Mouse (Mus musculus) thymus, postnatal 25 days (tissue): ENCODE data around the gene Pex1.
"Not testable (repeated sequence)": the region's sequence is repeated elsewhere in the genome, so short reads cannot be mapped to it uniquely, and the experiment has no call there.

Experiments
- DNase-seq: peaks from one replicate; pipeline ENCODE4 v3.0.0; 2022

Pex1 gene

DNA sequence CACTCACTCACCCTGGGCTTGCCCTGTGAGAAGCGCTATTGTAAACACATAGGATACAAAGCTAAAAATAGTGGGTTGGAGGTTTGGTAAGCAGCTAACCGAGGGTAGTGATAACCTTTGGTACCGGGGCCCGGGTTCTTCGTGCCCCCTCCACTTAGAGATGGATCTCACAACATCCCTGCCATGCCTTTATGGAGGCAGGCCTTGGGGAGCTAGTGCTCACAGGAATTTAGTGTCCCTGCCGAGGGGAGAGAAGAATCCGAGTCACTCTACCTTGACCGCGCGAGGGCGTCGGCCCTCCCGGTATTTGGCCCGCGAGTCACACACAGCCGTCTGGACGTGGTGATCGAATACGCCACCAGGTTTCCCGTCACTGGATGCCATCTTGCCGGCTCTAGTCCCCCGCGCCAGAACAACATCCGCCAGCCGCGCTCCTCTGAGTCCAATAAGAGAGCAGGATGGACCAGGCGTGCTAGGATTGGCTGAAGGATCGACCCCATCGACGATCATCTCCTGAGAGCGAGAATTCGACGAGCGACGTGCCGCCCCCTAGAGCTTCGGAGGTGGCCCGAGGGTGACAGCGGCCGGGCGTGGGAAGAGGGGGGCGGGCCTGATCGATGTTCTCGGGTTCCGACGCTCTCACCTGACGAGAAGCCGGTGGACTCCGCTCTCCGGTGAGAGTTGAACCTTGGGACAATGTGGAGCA is at the start of gene Pex1:
Gene Pex1, plus strand, starts transcription at position 374 of the 706 bp plus-strand sequence.
- DNase-seq: peak; percentile 94

DNA sequence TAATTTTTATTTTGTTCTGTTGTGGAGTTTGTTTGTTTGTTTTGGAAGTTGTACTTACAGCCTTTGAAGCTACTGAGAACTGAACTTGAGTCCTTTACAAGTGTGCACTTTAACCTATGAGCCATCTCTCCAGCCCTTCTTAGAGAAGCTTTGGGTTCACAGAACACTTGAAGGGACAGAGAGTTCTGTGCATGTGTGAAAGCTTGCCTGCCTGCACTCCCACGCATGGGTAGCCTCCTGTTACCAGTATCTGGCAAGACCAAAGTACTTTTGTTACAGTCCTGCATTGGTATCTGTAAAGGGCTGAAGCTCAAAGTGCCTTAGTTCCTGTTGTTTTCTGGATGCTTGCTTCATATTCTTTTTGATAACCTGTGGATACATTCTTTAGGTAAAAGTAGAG is 49.6 kb upstream of the Pex1 start:
- DNase-seq: no peak

DNA sequence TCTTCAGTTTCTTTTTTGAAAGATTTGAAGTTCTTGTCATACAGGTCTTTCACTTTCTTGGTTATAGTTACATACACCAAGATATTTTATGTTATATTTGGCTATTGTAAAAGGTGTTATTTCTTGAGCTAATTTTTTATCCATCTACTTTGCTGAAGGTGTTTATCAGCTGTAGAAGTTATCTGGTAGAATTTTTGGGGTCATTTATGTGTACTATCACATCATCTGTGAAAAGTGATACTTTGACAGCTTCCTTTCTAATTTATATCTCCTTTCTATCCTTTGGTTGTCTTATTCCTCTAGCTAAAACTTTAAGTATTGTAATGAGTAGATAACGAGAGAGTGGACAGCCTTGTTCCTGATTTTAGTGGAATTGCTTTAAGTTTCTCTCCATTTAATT is 44.4 kb upstream of the Pex1 start:
- DNase-seq: no peak

DNA sequence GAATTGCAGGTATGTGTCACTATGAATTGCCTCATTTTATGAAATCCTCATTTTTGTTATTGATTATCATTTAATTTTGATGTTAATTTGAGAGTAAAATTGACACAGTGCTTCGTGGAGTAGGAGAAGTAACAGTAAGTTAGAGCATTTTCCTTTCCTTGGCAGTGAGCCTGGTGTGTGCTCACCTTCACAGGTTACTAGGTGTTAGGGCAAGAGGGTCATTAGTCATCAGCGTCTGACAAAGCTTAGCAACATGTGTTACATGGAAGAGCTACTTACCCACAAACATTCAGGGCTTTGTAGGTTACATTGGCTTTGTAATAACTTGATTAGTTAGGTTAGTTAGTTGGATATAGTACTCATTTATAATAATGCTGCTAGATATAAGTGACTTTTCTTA is 41.7 kb upstream of the Pex1 start:
- no peak for DNase-seq

DNA sequence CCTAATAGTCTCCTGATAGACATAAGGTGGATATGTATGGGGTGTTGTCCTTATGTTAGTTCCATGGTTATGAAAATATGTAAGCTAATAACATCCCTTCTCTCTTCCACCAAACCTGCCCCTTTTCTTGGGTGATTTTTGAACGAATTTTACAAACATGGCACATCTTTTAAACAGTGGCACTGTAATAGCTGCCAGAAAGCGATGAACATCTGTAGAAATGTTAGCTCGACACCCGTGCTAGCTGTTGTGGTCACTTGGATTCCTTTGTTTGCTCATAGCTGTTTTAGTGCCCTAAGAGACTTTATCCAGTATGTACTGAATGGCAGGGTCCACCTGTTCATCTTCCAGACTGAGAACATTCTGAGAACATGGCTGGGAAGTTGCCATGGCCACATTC is 24.6 kb upstream of the Pex1 start, which contains the start of gene 1700109H08Rik:
Gene 1700109H08Rik, plus strand, starts transcription at position 301 of the 400 bp plus-strand sequence.
- no peak for DNase-seq

DNA sequence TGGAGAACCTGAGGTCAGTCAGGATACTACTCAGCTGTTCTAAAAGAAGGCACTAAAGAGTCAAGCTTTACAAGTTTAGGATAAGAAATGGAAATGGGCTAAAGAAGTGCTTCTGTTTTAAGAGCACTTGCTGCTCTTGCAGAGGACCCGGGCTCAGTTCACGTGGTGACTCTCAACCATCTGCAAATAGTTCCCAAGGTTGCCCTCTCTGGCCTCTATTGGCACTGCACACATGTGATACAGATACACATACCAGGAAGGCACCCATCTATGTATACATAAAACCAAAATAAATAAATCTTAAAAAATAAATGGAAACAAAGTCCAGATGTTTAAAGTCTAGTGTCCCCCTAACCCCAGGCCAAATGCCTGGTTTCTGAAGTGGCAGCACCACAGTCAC is 21.0 kb upstream of the Pex1 start:
- DNase-seq: no peak

DNA sequence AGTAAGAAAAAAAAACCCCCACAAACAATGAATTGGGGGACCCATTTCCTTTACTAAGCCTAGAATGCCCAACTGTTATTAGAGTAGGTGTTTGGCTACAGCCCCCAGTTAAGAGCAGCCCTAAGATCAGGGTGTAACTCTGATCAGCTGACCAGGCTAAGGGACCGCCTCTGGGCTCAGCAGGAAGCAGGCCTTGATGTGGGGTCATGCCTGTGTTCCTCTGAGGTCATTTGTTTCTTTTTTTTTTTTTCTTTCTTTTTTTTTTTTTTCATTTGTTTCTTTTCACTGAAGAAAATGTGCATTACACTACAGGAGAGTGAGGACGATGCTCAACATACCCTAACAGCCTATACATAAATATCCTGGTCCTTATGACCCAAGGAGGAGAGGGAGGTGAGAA is 17.9 kb upstream of the Pex1 start:
- DNase-seq: no peak

DNA sequence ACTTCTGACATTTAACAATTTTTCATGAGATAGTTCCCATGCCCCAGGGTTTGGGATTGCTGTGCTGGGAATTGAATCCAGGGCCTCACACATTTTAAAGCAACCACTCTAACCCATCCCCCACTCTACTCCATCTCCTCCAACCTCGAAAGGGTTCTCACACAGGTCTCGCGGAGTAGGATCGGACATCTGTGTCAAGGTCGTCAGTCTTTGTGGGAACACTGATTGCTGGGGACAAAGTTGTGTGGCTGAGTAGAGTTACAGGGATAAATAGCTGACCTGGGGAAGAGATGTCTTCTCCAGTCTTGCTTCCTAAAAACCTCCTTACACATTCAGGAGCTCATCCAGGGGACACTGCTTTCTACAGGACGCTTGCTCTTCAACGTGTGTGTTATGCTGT is 16.8 kb upstream of the Pex1 start:
- no peak for DNase-seq

DNA sequence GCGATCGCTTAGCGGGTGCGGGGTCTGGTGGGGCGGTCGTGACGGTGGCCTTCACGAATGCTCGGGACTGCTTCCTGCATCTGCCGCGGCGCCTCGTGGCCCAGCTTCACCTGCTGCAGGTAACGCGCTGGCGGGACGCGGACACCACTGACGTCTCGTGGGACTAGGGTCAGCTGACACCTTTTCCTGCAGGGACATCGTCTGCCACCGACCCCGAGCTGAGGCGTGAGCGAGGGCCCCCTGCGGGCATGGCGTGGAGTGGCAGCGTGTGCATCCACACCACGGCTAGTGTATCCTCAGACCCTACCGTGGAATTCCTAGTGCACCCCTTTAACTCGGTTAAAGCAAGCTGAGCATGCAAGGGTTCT is 517 bp downstream of the Pex1 start, which contains the start of gene Rbm48:
Gene Rbm48, minus strand, starts transcription at position 187 of the 368 bp plus-strand sequence.
- DNase-seq: peak; percentile 83

DNA sequence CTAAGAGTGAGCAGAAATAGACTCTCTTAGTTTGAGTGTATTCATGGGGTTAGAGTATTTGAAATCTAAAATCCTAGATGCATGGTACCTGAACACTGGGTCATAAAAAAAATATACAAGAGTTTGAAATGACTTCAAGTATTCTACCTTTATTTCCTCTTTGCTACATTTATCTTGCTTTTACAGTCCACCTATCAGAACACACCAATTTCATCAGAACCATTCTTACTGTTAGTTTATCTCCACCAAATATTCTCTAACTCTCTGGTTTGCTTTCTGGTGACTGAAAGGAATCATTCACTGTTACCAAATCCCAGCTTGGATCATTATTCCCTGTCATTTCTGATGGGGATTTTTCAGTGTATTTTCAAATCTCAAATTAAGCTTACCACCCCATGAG is 1.3 kb downstream of the Pex1 start:
- no peak for DNase-seq

DNA sequence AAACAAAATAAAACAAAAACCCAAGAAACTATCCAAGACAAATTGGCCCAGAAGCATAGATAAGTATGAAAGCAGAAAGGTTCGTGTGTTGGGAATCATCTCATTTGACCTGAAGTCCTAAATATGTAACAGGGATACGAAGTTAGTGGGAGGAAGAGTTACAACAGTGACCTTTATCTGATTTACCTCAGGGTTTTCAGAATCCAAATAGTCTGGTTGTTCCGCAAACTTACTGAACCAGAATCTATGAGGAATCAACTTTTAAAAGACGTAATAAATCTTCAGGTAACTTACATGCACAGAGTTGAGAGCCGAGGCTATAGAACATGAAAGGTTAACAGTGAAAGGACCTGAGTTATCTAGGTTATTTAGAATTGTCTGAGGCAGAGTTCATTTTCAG is 2.9 kb downstream of the Pex1 start:
- no peak for DNase-seq

DNA sequence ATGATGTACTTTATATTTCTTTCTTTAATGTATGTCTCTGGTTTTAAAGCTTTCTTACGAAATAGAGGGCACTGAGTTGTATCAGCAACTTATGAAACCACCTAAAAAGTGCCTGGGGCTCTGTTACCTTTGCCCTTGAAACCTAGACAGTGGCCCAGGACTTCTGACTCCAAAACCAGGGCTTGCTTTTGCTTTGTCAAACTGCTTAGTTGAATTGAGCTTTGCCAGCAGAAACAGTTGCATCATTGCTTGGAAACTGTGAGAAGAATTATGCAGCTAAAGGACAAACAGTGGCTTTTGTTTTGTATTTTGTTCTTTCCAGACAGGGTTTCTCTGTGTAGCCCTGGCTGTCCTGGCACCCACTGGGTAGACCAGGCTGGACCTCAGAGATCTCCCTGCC is 4.4 kb downstream of the Pex1 start:
- DNase-seq: no peak

DNA sequence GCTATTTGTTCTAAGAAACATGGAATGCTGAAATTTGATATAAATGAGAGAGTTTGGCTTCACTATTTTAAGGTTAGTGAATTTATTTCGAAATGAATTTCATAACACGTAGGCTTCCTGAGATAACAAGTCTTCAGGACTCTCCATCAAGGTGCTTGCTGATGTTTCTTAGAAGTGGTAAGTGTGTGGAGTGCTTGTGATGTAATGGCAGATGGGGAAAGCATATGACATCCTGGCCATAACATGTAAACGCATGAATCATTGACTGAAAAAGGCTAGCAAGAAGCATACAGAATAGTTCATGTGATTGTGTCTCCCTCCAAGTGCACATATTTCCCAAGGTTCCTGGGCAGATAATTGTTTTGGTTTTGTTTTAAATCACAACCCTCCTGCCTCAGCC is 4.9 kb downstream of the Pex1 start:
- DNase-seq: no peak

DNA sequence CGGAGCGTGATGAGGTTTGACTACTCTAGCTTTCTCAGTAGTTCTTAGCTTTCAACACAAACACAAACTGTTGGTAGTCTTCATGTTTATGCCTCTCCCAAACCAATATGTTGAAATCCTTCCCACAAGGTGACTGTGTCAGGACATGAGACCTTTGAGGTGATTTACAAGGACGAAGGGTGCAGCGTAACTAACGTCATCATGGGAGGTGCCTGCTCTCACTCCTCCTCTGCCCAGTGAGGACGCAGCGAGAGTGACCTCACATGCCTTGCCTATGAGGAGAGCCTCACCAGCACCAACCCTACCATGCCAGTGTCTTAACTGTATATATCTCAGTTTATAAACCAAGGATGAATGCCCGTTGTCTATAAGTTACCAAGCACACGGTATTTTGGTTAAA is 11.2 kb downstream of the Pex1 start:
- no peak for DNase-seq

DNA sequence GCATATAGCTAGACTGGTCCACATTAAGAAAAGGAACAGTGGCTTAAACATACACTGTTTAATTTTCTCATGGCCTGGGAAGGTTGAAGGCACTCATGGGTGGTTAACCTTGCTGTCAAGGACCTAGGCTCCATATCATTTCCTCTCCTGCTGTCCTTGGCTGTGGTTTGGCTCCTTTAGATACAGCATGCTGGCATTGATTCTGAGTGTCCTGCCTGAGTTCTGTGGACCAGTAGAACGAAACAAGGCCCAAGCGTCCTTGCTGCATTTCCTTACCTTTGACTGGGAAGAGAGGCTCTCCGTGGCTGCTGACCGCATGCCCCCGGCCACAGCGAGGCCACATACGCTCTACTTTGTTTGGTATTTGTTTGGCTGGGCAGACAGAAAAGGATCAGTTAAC is 13.4 kb downstream of the Pex1 start:
- no peak for DNase-seq

DNA sequence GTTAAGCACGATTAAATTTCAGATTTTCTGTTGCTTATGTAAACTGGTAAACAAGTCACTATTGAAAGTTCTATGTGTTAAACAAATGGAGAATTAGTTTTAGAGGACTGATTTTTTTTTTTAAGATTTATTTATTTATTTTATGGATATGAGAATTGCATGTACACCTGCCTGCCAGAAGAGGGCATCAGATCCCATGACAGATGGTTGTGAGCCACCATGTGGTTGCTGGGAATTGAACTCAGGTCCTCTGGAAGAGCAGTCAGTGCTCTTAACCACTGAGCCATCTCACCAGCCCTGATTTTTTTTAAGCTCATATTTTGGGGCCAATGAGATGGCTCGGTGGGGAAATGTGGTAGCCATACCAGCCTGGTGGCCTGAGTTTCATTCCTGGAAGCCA is 16.0 kb downstream of the Pex1 start:
- not testable (repeated sequence) for DNase-seq

DNA sequence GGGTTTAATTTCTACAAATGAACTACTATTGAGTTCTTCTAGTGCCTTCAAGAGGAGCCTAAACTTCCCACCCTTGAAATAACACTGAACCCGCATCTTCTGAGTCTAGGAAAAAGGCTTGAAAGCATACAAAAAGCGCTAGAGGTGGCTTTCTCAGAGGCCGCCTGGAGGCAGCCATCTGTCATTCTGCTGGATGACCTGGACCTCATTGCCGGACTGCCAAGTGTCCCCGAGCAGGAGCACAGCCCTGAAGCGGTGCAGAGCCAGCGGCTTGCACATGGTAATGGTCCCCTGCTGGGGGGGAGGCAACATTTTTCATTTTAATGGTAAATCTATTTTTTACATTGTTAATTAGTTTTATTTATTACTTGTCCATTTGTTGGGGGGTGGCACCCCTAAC is 24.6 kb downstream of the Pex1 start:
- no peak for DNase-seq

DNA sequence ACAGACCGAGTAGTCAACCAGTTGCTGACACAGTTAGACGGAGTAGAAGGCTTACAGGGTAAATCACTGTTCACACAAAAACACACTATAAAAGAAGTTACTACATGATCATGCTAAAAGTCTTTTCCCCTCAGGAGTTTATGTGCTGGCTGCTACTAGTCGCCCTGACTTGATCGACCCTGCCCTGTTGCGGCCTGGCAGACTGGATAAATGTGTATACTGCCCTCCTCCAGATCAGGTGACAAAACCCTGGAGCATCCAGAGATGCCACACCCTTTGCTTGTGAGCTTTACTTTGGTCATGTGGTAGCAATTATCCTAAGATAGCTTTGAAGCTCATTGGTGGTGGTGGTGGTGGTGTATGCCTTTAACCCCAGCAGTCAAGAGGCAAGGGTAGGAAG is 34.2 kb downstream of the Pex1 start:
- no peak for DNase-seq

DNA sequence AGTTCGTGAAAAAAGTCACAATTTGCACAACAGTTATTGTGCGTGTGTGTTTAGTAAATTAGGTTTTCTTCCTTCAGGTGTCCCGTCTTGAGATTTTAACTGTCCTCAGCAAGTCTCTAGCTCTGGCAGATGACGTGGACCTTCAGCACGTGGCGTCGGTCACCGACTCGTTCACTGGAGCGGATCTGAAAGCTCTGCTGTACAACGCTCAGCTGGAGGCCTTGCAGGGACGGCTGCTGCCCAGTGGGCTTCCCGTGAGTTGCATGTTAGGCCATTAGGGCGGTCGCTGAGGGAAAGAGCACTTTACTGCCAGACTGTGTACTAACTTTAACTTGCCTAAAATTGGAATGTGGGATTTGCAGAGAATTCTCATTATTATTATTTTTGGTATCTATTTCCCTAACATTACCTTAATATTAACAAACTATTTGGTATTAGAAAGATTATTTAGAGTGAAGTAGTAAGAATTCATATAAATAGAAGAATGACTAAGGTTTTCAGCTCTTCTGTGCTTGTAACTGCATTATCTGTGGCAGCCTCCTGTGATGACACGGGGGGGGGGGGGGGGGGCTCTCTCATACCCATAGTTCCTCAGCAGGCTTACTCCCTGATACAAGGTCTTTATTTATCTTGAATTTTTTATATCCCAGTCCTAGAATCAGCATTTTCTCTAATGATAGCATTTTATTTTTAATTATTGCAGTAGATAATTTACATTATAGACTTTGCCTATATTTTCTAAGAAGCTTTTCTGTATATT is 35.8 kb downstream of the Pex1 start:
- no peak for DNase-seq

DNA sequence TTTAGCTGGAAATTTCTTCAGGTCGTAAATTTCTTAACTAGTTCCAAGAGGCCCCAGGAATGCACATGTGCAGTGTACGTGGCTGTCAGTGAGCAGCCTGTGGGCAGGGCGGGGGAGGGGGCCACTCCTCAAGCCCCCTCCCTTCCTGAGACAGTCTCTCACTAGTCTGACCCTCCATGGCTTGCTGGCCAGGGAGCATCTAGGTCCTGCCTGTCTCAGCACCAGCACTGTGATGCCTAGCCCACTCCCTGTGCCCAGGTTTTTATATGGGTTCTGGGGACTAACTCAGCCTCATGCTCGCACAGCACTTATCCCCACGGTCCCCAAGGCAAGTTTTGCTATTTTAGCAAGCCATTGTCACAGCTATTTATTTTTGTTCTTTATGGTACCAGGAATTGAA is 36.4 kb downstream of the Pex1 start:
- no peak for DNase-seq

DNA sequence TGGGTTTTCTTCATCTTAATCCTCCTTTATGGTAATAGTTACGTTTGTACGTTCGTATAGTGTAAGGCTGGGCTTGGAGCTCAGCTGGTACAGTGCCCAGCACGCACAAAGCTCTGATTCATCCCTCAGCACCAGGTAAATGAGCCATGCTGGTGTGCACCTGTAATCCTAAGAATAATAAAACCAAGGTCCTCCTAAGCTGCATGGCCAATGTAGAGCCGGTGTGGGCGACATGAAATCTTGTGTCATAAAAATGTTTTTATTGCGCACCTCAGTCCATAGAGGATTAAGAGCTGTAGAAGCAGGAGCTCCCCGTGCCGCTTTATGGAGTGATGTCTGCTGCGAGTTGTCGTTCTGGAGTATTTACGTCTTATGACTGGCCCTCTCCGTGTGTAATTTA is 37.4 kb downstream of the Pex1 start:
- DNase-seq: no peak

DNA sequence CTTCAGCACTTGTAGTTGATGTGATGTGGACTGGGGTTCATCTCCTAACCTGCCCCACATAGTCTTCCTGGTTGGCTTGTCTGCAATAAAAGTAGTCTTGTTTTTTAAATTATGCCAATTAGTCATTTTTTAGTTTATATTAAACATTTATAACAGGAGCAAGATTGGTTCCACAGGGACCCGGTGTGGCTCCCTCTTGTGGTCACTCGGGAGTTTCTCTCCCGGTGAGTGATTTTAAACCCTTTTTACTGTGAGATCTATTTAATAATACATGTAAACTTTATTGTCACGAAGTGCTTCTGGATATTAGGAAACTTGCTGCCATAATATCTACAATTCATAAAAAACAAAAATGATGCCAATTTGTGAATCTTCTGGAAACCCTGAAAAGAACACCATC is 38.1 kb downstream of the Pex1 start:
- peak; percentile 11 for DNase-seq

DNA sequence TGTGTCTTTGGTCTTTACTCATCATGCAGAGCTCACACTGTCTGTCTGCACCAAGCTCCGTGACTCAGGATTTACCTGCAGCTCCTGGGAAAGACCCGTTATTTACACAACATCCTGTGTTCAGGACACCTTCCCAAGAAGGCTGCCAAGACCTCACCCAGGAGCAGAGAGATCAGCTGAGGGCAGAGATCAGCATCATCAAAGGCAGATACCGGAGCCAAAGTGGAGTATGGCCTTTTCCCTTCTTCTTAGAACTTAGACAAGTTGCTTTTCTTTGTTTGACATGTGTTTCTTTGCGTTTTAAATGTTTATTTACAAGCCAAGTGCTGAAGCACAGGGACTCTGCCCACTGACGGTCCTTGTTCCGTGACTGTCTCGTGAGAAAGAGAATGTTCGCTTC is 39.4 kb downstream of the Pex1 start:
- no peak for DNase-seq

DNA sequence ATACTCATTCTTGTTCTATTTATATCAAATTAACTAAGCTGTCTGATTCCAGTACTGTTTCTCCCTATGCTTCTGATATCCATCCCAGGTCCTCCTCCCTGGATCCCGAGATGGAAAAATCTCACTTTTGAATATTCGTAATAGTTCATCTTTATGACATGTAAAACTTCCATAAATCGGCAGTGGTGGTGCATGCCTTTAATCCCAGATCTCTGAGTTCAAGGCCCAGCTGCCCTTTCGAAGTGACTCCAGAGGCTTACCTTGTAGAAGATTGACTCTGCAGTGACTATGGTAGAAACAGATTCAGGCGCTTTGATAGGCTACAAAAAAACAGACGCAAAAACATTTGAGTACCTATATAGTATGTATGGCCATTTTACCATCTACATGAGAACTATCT is 48.8 kb downstream of the Pex1 start:
- no peak for DNase-seq

DNA sequence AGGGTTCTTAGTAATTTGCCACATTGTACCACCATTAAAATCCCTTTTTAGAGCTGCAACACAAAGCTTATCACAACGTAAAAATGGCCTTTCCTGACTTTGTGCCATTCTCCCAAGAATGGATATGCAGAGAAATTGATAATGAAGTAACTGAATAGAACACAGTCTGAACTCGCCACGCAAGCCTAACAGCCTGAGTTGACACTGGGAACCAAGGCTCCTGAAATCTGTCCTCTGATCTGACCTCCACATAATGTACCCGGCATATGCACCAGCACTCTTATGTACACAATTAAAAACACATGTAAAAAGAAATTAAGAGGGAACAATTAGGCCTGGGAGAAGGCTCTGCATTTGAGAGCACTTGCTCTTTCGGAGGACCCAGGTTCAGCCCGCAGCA is 49.5 kb downstream of the Pex1 start:
- no peak for DNase-seq
